Mouse (Mus musculus) ES-E14 (cell line): ENCODE data around the gene Zfp719.

Source experiments
- CHD2 ChIP-seq: IDR thresholded peaks from 2 replicates; pipeline ENCODE4 v1.6.1; 2014; ENCODE audit warnings: mild to moderate bottlenecking, low read depth, low read length, inconsistent platforms
- HCFC1 ChIP-seq: IDR thresholded peaks from 2 replicates; pipeline ENCODE4 v1.6.1; 2012; ENCODE audit warnings: low read length, inconsistent platforms, borderline replicate concordance; ENCODE audit not compliant: insufficient read depth
- MAFK ChIP-seq: IDR thresholded peaks from 2 replicates; pipeline ENCODE4 v1.6.1; 2014; ENCODE audit warnings: mild to moderate bottlenecking, low read depth, low read length, inconsistent platforms; ENCODE audit not compliant: insufficient read depth
- ZC3H11A ChIP-seq: IDR thresholded peaks from 2 replicates; pipeline ENCODE4 v1.6.1; 2012; ENCODE audit warnings: low read depth, mild to moderate bottlenecking, inconsistent platforms, low read length, borderline replicate concordance

GRCm38 (mm10) chr7:43608316-43608824 is 29.0 kb downstream of the Zfp719 start:
- TF ChIP-seq HCFC1 (no peak), CHD2 (no peak), ZC3H11A (no peak), MAFK (no peak)
